Mouse (Mus musculus): ENCODE data around the gene Zfyve1.
A peak's percentile ranks its signal among the peaks of the same experiment; 100 is the strongest.
"Not testable (repeated sequence)": the region's sequence is repeated elsewhere in the genome, so short reads cannot be mapped to it uniquely, and the experiment has no call there.

Zfyve1 gene

GRCm38 (mm10) chr12:83597025-83597501 is at the start of gene Zfyve1:
Zfyve1 (minus strand) TSS chr12:83597222.
- peak; percentile 83 to 86 for DNase-seq (ENCODE audit: low read depth in 2 of 2, low spot score in 2 of 2)

GRCm38 (mm10) chr12:83643116-83643515 is 46.1 kb upstream of the Zfyve1 start:
- no peak for DNase-seq (ENCODE audit: low read depth in 2 of 2, low spot score in 2 of 2)

GRCm38 (mm10) chr12:83641233-83641632 is 44.2 kb upstream of the Zfyve1 start:
- DNase-seq (ENCODE audit: low read depth in 2 of 2, low spot score in 2 of 2), result no peak

GRCm38 (mm10) chr12:83633807-83634206 is 36.8 kb upstream of the Zfyve1 start:
- no peak for DNase-seq (ENCODE audit: low read depth in 2 of 2, low spot score in 2 of 2)

- DNase-seq (ENCODE audit: low read depth in 2 of 2, low spot score in 2 of 2), result peak; percentile 32 to 46
Observed at GRCm38 (mm10) chr12:83632680-83633025, 35.6 kb upstream of the Zfyve1 start.

GRCm38 (mm10) chr12:83631743-83632679 is 35.0 kb upstream of the Zfyve1 start:
- peak; percentile 96 to 97 for DNase-seq (ENCODE audit: low read depth in 2 of 2, low spot score in 2 of 2)

- DNase-seq (ENCODE audit: low read depth in 2 of 2, low spot score in 2 of 2), result not testable (repeated sequence)
Observed at GRCm38 (mm10) chr12:83630936-83631335, 33.9 kb upstream of the Zfyve1 start, which contains the start of gene Rbm25. Rbm25 (plus strand) TSS chr12:83631236.

GRCm38 (mm10) chr12:83624321-83624720 is 27.3 kb upstream of the Zfyve1 start:
- DNase-seq (ENCODE audit: low read depth in 2 of 2, low spot score in 2 of 2), result no peak

GRCm38 (mm10) chr12:83622031-83622755 is 25.2 kb upstream of the Zfyve1 start:
- no peak for DNase-seq (ENCODE audit: low read depth in 2 of 2, low spot score in 2 of 2)

- DNase-seq (ENCODE audit: low read depth in 2 of 2, low spot score in 2 of 2), result not testable (repeated sequence)
Observed at GRCm38 (mm10) chr12:83620694-83621093, 23.7 kb upstream of the Zfyve1 start.

- no peak for DNase-seq (ENCODE audit: low read depth in 2 of 2, low spot score in 2 of 2)
Observed at GRCm38 (mm10) chr12:83618981-83619380, 22.0 kb upstream of the Zfyve1 start.

- no peak for DNase-seq (ENCODE audit: low read depth in 2 of 2, low spot score in 2 of 2)
Observed at GRCm38 (mm10) chr12:83617261-83617660, 20.2 kb upstream of the Zfyve1 start.

- not testable (repeated sequence) for DNase-seq (ENCODE audit: low read depth in 2 of 2, low spot score in 2 of 2)
Observed at GRCm38 (mm10) chr12:83606411-83606810, 9.4 kb upstream of the Zfyve1 start.

- DNase-seq (ENCODE audit: low read depth in 2 of 2, low spot score in 2 of 2), result no peak
Observed at GRCm38 (mm10) chr12:83602285-83602684, 5.3 kb upstream of the Zfyve1 start.

GRCm38 (mm10) chr12:83597881-83598280 is 859 bp upstream of the Zfyve1 start:
- no peak for DNase-seq (ENCODE audit: low read depth in 2 of 2, low spot score in 2 of 2)

GRCm38 (mm10) chr12:83596191-83596954 is 649 bp downstream of the Zfyve1 start:
- no peak for DNase-seq (ENCODE audit: low read depth in 2 of 2, low spot score in 2 of 2)

GRCm38 (mm10) chr12:83594454-83595040 is 2.5 kb downstream of the Zfyve1 start:
- no peak for DNase-seq (ENCODE audit: low read depth in 2 of 2, low spot score in 2 of 2)

- DNase-seq (ENCODE audit: low read depth in 2 of 2, low spot score in 2 of 2), result no peak
Observed at GRCm38 (mm10) chr12:83591754-83592501, 5.1 kb downstream of the Zfyve1 start.

GRCm38 (mm10) chr12:83586628-83587027 is 10.4 kb downstream of the Zfyve1 start:
- DNase-seq (ENCODE audit: low read depth in 2 of 2, low spot score in 2 of 2), result no peak

GRCm38 (mm10) chr12:83582747-83583146 is 14.3 kb downstream of the Zfyve1 start:
- no peak for DNase-seq (ENCODE audit: low read depth in 2 of 2, low spot score in 2 of 2)
